Mouse (Mus musculus): ENCODE measurements around the gene Asdurf.
"Not testable (repeated sequence)": the region's sequence is repeated elsewhere in the genome, so short reads cannot be mapped to it uniquely, and the experiment has no call there.

Gene Asdurf

GRCm38 (mm10) chr1:53352327-53353261 lies at the start of gene Asdurf, which contains the start of the genes Gm28551 and Asnsd1:
Gene Asdurf, minus strand, starts transcription at chr1:53352619.
Gene Gm28551, minus strand, starts transcription at chr1:53352667.
Gene Asnsd1, minus strand, starts transcription at chr1:53352752.
- ChIA-PET POLR2A (interaction anchor here in 3 of 4 experiments (0.7 to 1.9 kb wide), 4 partner anchors 56 to 898 kb away, joined by 3 to 6 read pairs (median 5); partner anchors contain the start of genes Gm28778 (in 3 of the 3), Ormdl1 (in 3 of the 3), Pms1 (in 3 of the 3) and Ccdc150 (in 1 of the 3)), CTCF (no interaction called here)

GRCm38 (mm10) chr1:53393936-53394760 lies 41.7 kb upstream of the Asdurf start:
- POLR2A ChIA-PET, result interaction anchor here in 1 of 4 experiments (1.0 to 1.1 kb wide), 2 partner anchors 97 to 356 kb away, joined by 3 read pairs; partner anchors contain the start of genes Gm28778, Ormdl1 and Pms1
- CTCF ChIA-PET, result not testable (repeated sequence)

GRCm38 (mm10) chr1:53388762-53389161 lies 36.3 kb upstream of the Asdurf start:
- ChIA-PET POLR2A (no interaction called here), CTCF (no interaction called here)

GRCm38 (mm10) chr1:53384085-53384688 lies 31.8 kb upstream of the Asdurf start:
- CTCF ChIA-PET, result no interaction called here
- POLR2A ChIA-PET, result interaction anchor here in 1 of 4 experiments (0.5 kb wide), 1 partner anchor 210 kb away, joined by 3 read pairs; no protein-coding TSS in a partner anchor

GRCm38 (mm10) chr1:53377731-53378130 lies 25.3 kb upstream of the Asdurf start:
- ChIA-PET CTCF (no interaction called here), POLR2A (no interaction called here)

- POLR2A ChIA-PET, result interaction anchor here in 1 of 4 experiments (0.9 kb wide), 1 partner anchor 12 kb away, joined by 3 read pairs; no protein-coding TSS in a partner anchor
- CTCF ChIA-PET, result not testable (repeated sequence)
Measured at GRCm38 (mm10) chr1:53375965-53376364, 23.5 kb upstream of the Asdurf start.

GRCm38 (mm10) chr1:53358988-53359387 lies 6.6 kb upstream of the Asdurf start:
- POLR2A ChIA-PET, result no interaction called here
- CTCF ChIA-PET, result no interaction called here

GRCm38 (mm10) chr1:53341071-53341470 lies 11.3 kb downstream of the Asdurf start:
- CTCF ChIA-PET, result no interaction called here
- POLR2A ChIA-PET, result no interaction called here

- POLR2A ChIA-PET, CTCF ChIA-PET: not testable (repeated sequence)
Measured at GRCm38 (mm10) chr1:53337403-53337802, 15.0 kb downstream of the Asdurf start.

GRCm38 (mm10) chr1:53335465-53335864 lies 17.0 kb downstream of the Asdurf start:
- ChIA-PET POLR2A (no interaction called here), CTCF (no interaction called here)

- POLR2A ChIA-PET, CTCF ChIA-PET: not testable (repeated sequence)
Measured at GRCm38 (mm10) chr1:53333527-53333926, 18.9 kb downstream of the Asdurf start.

- CTCF ChIA-PET, result no interaction called here
- POLR2A ChIA-PET, result interaction anchor here in 2 of 4 experiments (0.7 to 1.3 kb wide), 2 partner anchors 28 to 1206 kb away, joined by 3 read pairs; partner anchors contain the start of genes Gm28778 (in 1 of the 2), Ormdl1 (in 1 of the 2), Pms1 (in 1 of the 2) and Stat1 (in 1 of the 2)
Measured at GRCm38 (mm10) chr1:53324827-53325494, 27.5 kb downstream of the Asdurf start.

GRCm38 (mm10) chr1:53324277-53324676 lies 28.1 kb downstream of the Asdurf start:
- POLR2A ChIA-PET, result interaction anchor here in 1 of 4 experiments (1.3 kb wide), 1 partner anchor 27 kb away, joined by 3 read pairs; the partner anchor contains the start of genes Gm28778, Ormdl1 and Pms1
- CTCF ChIA-PET, result no interaction called here

- CTCF ChIA-PET, result no interaction called here
- POLR2A ChIA-PET, result no interaction called here
Measured at GRCm38 (mm10) chr1:53323254-53323653, 29.2 kb downstream of the Asdurf start.

- ChIA-PET CTCF (interaction anchor here in 1 of 4 experiments (0.6 kb wide), 1 partner anchor 934 kb away, joined by 3 read pairs; no protein-coding TSS in a partner anchor), POLR2A (interaction anchor here in 1 of 4 experiments (1.3 to 2.4 kb wide), 2 partner anchors 8 to 25 kb away, joined by 4 to 8 read pairs; partner anchors contain the start of genes Gm28778, Ormdl1, Osgepl1 and Pms1)
Measured at GRCm38 (mm10) chr1:53321662-53322344, 30.6 kb downstream of the Asdurf start.

GRCm38 (mm10) chr1:53312989-53313967 lies 39.1 kb downstream of the Asdurf start, which contains the start of gene Osgepl1:
Gene Osgepl1, plus strand, starts transcription at chr1:53313624.
- ChIA-PET CTCF (no interaction called here), POLR2A (interaction anchor here in 2 of 4 experiments (0.5 to 3.6 kb wide), 7 partner anchors 8 to 131 kb away, joined by 3 to 25 read pairs (median 4); partner anchors contain the start of genes Gm28778 (in 2 of the 2), Ormdl1 (in 2 of the 2) and Pms1 (in 2 of the 2))

GRCm38 (mm10) chr1:53300506-53300905 lies 51.9 kb downstream of the Asdurf start:
- ChIA-PET CTCF (no interaction called here), POLR2A (no interaction called here)

Measured in embryonic stem cell, embryonic (primary cell).